Mouse (Mus musculus): ENCODE measurements around the gene Rubcnl.

DNA sequence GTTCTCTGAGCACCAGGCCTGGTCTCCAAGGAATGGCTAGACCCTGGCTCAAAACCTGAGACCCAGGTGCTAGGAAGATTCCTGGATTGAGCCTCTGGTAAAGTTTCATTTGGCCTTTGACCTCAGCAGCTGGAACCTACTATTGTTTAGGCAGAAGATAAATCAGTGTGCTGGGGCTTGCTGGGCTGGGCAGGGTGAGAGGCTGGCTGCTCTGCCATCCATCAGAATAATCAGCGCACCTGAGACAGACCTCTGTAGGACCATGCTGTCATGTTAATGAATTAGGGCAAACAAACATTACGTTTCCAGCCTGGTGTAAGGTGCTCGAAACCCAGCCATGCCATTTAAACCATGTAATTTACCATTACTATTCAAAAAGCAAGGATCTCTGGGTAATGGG lies 34.8 kb upstream of the Rubcnl start:
- TF ChIP-seq POLR2A (IDR thresholded peaks at IDR 0.05; ENCODE audit: borderline replicate concordance, low read depth, low read length) (no peak), CTCF (IDR thresholded peaks at IDR 0.05; ENCODE audit: low read depth, low read length) (no peak)
